8 mouse cellular contexts compared by ENCODE assay signal in genomic region chr11:94990749-94991577, GRCm38 (mm10). TPM values are rescaled to one million over a fixed set of nuclear protein-coding genes. Genes with fewer than 3 reads are reported as not detected.
DNase-seq lines count a peak whose midpoint lies in the region; ATAC-seq lines count a peak whose summit lies in the region.

Gene Ppp1r9b (plus strand): TSS chr11:94991035.

- H3K4me3 ChIP-seq in embryonic facial prominence, embryonic 11.5 days (ENCODE audit: low read depth, low read length), result peak within 1 kb of the TSS; percentile 96
- H3K4me3 ChIP-seq in limb, embryonic 12.5 days (replicated peaks), result peak within 1 kb of the TSS; percentile 93
- peak within 1 kb of the TSS; percentile 94 for H3K4me3 ChIP-seq in midbrain, embryonic 14.5 days (replicated peaks; ENCODE audit: low read depth, low read length)

- peak within 1 kb of the TSS; percentile 89 for H3K27ac ChIP-seq in embryonic facial prominence, embryonic 11.5 days (replicated peaks; ENCODE audit: low read depth, low read length)
- peak within 1 kb of the TSS; percentile 95 for H3K27ac ChIP-seq in limb, embryonic 12.5 days
- H3K27ac ChIP-seq in midbrain, embryonic 14.5 days (replicated peaks; ENCODE audit: low read depth, low read length), result peak within 1 kb of the TSS; percentile 95

- DNase-seq in 3134 (ENCODE audit: extremely low read depth, insufficient read length, low spot score), result peak; percentile 89
- peak; percentile 97 for DNase-seq in adrenal gland, postnatal 14 days
- DNase-seq in embryonic facial prominence, embryonic 11.5 days (ENCODE audit: low spot score), result peak; percentile 92
- peak; percentile 90 for DNase-seq in kidney, adult 11 months
- peak; percentile 95 for DNase-seq in midbrain, embryonic 14.5 days
- DNase-seq in spleen, adult 12 weeks (ENCODE audit: low spot score), result peak; percentile 88

- WGBS in embryonic facial prominence, embryonic 11.5 days, result under 1% methylated on average over 41 of the region's 69 CpGs
- under 1% methylated on average over 49 of the region's 69 CpGs for WGBS in limb, embryonic 12.5 days
- WGBS in midbrain, embryonic 14.5 days, result under 1% methylated on average over 69 of the region's 69 CpGs

- H3K9me3 ChIP-seq in embryonic facial prominence, embryonic 11.5 days (replicated peaks; ENCODE audit: control insufficient read depth, low read length), result no peaks in the 10 kb centered on the region
- no peaks in the 10 kb centered on the region for H3K9me3 ChIP-seq in limb, embryonic 12.5 days
- no peaks in the 10 kb centered on the region for H3K9me3 ChIP-seq in midbrain, embryonic 14.5 days (ENCODE audit: control insufficient read depth, low read length)

- ATAC-seq in embryonic facial prominence, embryonic 11.5 days (replicated peaks; ENCODE audit: insufficient number of reproducible peaks, low FRiP score, low TSS enrichment, low read depth), result peak; percentile 87
- peak; percentile 47 for ATAC-seq in granulocyte monocyte progenitor cell, adult 5-6 weeks (replicated peaks; ENCODE audit: poor library complexity, severe bottlenecking)
- peak; percentile 81 for ATAC-seq in limb, embryonic 12.5 days (ENCODE audit: insufficient number of reproducible peaks, insufficient read depth, low FRiP score, low TSS enrichment, low read depth)
- ATAC-seq in midbrain, embryonic 14.5 days (ENCODE audit: low FRiP score, low TSS enrichment), result peak; percentile 88

- no peaks in the 10 kb centered on the region for H3K36me3 ChIP-seq in embryonic facial prominence, embryonic 11.5 days (replicated peaks; ENCODE audit: control insufficient read depth, insufficient read depth, low read depth, low read length)
- H3K36me3 ChIP-seq in limb, embryonic 12.5 days, result peaks cover 15% of the 10 kb centered on the region
- H3K36me3 ChIP-seq in midbrain, embryonic 14.5 days (ENCODE audit: control insufficient read depth, insufficient read depth, low read length), result no peaks in the 10 kb centered on the region

- no peaks in the 10 kb centered on the region for H3K27me3 ChIP-seq in embryonic facial prominence, embryonic 11.5 days (ENCODE audit: control insufficient read depth, insufficient read depth, low read length)
- H3K27me3 ChIP-seq in limb, embryonic 12.5 days, result no peaks in the 10 kb centered on the region
- no peaks in the 10 kb centered on the region for H3K27me3 ChIP-seq in midbrain, embryonic 14.5 days (ENCODE audit: control insufficient read depth, insufficient read depth, low read length)

- H3K4me2 ChIP-seq in embryonic facial prominence, embryonic 11.5 days (ENCODE audit: low read depth, low read length), result peak within 1 kb of the TSS; percentile 100
- peak within 1 kb of the TSS; percentile 100 for H3K4me2 ChIP-seq in limb, embryonic 12.5 days
- peak within 1 kb of the TSS; percentile 97 for H3K4me2 ChIP-seq in midbrain, embryonic 14.5 days (ENCODE audit: low read length)

- H3K4me1 ChIP-seq in embryonic facial prominence, embryonic 11.5 days (ENCODE audit: control insufficient read depth, insufficient read depth, low read length), result peaks cover 18% of the 10 kb centered on the region
- peaks cover 66% of the 10 kb centered on the region for H3K4me1 ChIP-seq in limb, embryonic 12.5 days (replicated peaks)
- peaks cover 48% of the 10 kb centered on the region for H3K4me1 ChIP-seq in midbrain, embryonic 14.5 days (ENCODE audit: control insufficient read depth, insufficient read depth, low read length)

- H3K9ac ChIP-seq in embryonic facial prominence, embryonic 11.5 days (replicated peaks; ENCODE audit: low read length), result peak within 1 kb of the TSS; percentile 93
- H3K9ac ChIP-seq in limb, embryonic 12.5 days (replicated peaks), result peak within 1 kb of the TSS; percentile 93
- peak within 1 kb of the TSS; percentile 97 for H3K9ac ChIP-seq in midbrain, embryonic 14.5 days (replicated peaks; ENCODE audit: low read length)

RNA-seq across cellular contexts. Expression of gene Ppp1r9b, which starts in this region (rescaled TPM):
- total RNA-seq in adrenal gland, postnatal 14 days (2021), result 101 and 109 TPM in 2 replicates
- 9.9 and 10.5 TPM in 2 replicates for polyA plus RNA-seq in embryonic facial prominence, embryonic 11.5 days (2014; fragmentation: Nextera tagmentation; extraction: Ambion mirVana)
- total RNA-seq in granulocyte monocyte progenitor cell, adult 5-6 weeks (2014; fragmentation: Nextera tagmentation), result 50.3 and 61.7 TPM in 2 replicates
- 67.7 and 71.9 TPM in 2 replicates for total RNA-seq in granulocyte monocyte progenitor cell, adult 5-6 weeks (2017)
- polyA plus RNA-seq in limb, embryonic 12.5 days (2016; fragmentation: Nextera tagmentation; extraction: Ambion mirVana), result 12.0 and 12.6 TPM in 2 replicates
- 27.1 and 27.6 TPM in 2 replicates for polyA plus RNA-seq in midbrain, embryonic 14.5 days (2014; fragmentation: Nextera tagmentation; extraction: Ambion mirVana)

Comparison
In these comparisons a context has a peak if more than half of its experiments do, and no peak if none do; other contexts are left out.
1. Peak in every context shown above with its lines: DNase-seq, ATAC-seq, H3K4me3 ChIP-seq and H3K27ac ChIP-seq.